Mouse (Mus musculus) thymus, postnatal 14 days (tissue): ENCODE data around the gene Vmn2r-ps159.
"Not testable (repeated sequence)": the region's sequence is repeated elsewhere in the genome, so short reads cannot be mapped to it uniquely, and the experiment has no call there.

Source experiments
- DNase-seq: peaks from one replicate; pipeline ENCODE4 v3.0.0; 2021

The Vmn2r-ps159 gene

GRCm38 (mm10) chr4:156330803-156331202, at the start of gene Vmn2r-ps159:
Gene Vmn2r-ps159 (plus strand): TSS chr4:156331103.
- DNase-seq, result not testable (repeated sequence)

- not testable (repeated sequence) for DNase-seq
These were observed 10.9 kb downstream of the Vmn2r-ps159 start for GRCm38 (mm10) chr4:156341601-156342504.

GRCm38 (mm10) chr4:156342569-156343325, 11.8 kb downstream of the Vmn2r-ps159 start:
- no peak for DNase-seq

- DNase-seq, result no peak
These were observed 12.4 kb downstream of the Vmn2r-ps159 start for GRCm38 (mm10) chr4:156343332-156343731.

GRCm38 (mm10) chr4:156356756-156357437, 26.0 kb downstream of the Vmn2r-ps159 start:
- DNase-seq, result not testable (repeated sequence)
